Mouse (Mus musculus) bone marrow macrophage, adult 2 months (primary cell): ENCODE data around the gene Spsb4.

Source experiments
- CTCF ChIP-seq: IDR thresholded peaks from 2 replicates; pipeline ENCODE4 v1.5.1; 2012; ENCODE audit warnings: low read depth, mild to moderate bottlenecking, low read length, moderate library complexity
- POLR2A ChIP-seq: IDR thresholded peaks from 2 replicates; pipeline ENCODE4 v1.6.1; 2012; ENCODE audit warnings: mild to moderate bottlenecking, low read depth, low read length, borderline replicate concordance

GRCm38 (mm10) chr9:96981121-96981520 is 37.5 kb downstream of the Spsb4 start:
- TF ChIP-seq CTCF (no peak), POLR2A (no peak)
